Mouse (Mus musculus) liver, embryonic 14.5 days (tissue): ENCODE results near the gene Etv2. TPM values are rescaled to one million over a fixed set of nuclear protein-coding genes. Genes with fewer than 3 reads are reported as not detected.

Source experiments
- ATAC-seq: fragments of 200-750 bp; cut with Nextera tagmentation; 2 replicates; pipeline ENCODE4 v1.8.0; 2017; ENCODE audit warnings: moderate number of reproducible peaks, mild to moderate bottlenecking, moderate library complexity; ENCODE audit not compliant: insufficient read depth
- DNase-seq, 3 experiments: peaks; one replicate each; pipeline ENCODE4 v3.0.0-alpha.2; 2012 to 2013; ENCODE audit warnings: low read depth in 3 of 3, low spot score in 3 of 3
- H3K27ac ChIP-seq: fragments of 300-500 bp; sonication (generic); 2 replicates; pipeline ENCODE4 v1.5.1; 2014; ENCODE audit warnings: moderate library complexity, mild to moderate bottlenecking, control low read depth, inconsistent platforms
- H3K27me3 ChIP-seq: fragments of 300-500 bp; sonication (generic); 2 replicates; pipeline ENCODE4 v1.6.1; 2014; ENCODE audit warnings: mild to moderate bottlenecking, low read length, moderate library complexity; ENCODE audit not compliant: control insufficient read depth, insufficient read depth
- H3K36me3 ChIP-seq: fragments of 300-500 bp; sonication (generic); replicated peaks from 2 replicates; pipeline ENCODE4 v1.6.1; 2014; ENCODE audit warnings: low read depth; ENCODE audit not compliant: control insufficient read depth, insufficient read depth
- H3K4me1 ChIP-seq, 2 experiments: fragments of 200-500 bp in 1 of 2; fragments of 300-500 bp in 1 of 2; sonication (generic) in 1 of 2; replicated peaks; 2 replicates each; pipeline ENCODE4 v1.6.1; 2012 to 2014; ENCODE audit warnings: antibody characterized with exemption in 1 of 2, inconsistent platforms in 1 of 2, low read length in 1 of 2; ENCODE audit not compliant: control insufficient read depth in 2 of 2, insufficient read depth in 2 of 2
- H3K4me2 ChIP-seq: fragments of 300-500 bp; sonication (generic); 2 replicates; pipeline ENCODE4 v1.6.1; 2014; ENCODE audit warnings: low read depth, mild to moderate bottlenecking, control low read depth, moderate library complexity
- H3K4me3 ChIP-seq, 2 experiments: fragments of 200-500 bp in 1 of 2; fragments of 300-500 bp in 1 of 2; sonication (generic) in 1 of 2; 2 replicates each; pipeline ENCODE4 v1.5.1; 2012 to 2014; ENCODE audit warnings: low read depth in 2 of 2, low read length in 2 of 2, mild to moderate bottlenecking in 2 of 2, control low read depth in 1 of 2, inconsistent platforms in 1 of 2, moderate library complexity in 1 of 2; ENCODE audit not compliant: insufficient read depth in 1 of 2
- H3K9ac ChIP-seq: fragments of 300-500 bp; sonication (generic); replicated peaks from 2 replicates; pipeline ENCODE4 v1.6.1; 2014; ENCODE audit warnings: mild to moderate bottlenecking, control low read depth, moderate library complexity
- H3K9me3 ChIP-seq: fragments of 300-500 bp; sonication (generic); 2 replicates; pipeline ENCODE4 v1.6.1; 2016; ENCODE audit warnings: low read length, mixed read lengths; ENCODE audit not compliant: control insufficient read depth
- CTCF ChIP-seq: IDR thresholded peaks from 2 replicates; pipeline ENCODE4 v1.5.1; 2016; ENCODE audit warnings: antibody characterized with exemption, low read depth, control low read depth
- EP300 ChIP-seq: IDR thresholded peaks from 2 replicates; pipeline ENCODE4 v1.6.1; 2016; ENCODE audit warnings: antibody characterized with exemption, low read depth
- WGBS: fragments of 180-500 bp; shearing (Covaris S2); extraction: QIAGEN DNeasy Blood & Tissue Kit; methylation state at CpG from one replicate; pipeline ENCODE4 v1.1.7; 2014; ENCODE audit not compliant: insufficient replicate concordance; 5-methylcytosine and 5-hydroxymethylcytosine counted together
- polyA plus RNA-seq, 2 experiments: library from polyadenylated mRNA; depleted of rRNA in 1 of 2; stranded (reverse) in 1 of 2; unstranded in 1 of 2; fragments of >200 nt; fragmentation: Nextera tagmentation in 1 of 2; extraction: Ambion mirVana in 1 of 2; gene quantifications; 2 replicates each; pipeline versions ENCODE4 v1.2.1 to v1.2.3; 2012 to 2014

The Etv2 gene
- polyA plus RNA-seq, 2 experiments = not detected

DNA sequence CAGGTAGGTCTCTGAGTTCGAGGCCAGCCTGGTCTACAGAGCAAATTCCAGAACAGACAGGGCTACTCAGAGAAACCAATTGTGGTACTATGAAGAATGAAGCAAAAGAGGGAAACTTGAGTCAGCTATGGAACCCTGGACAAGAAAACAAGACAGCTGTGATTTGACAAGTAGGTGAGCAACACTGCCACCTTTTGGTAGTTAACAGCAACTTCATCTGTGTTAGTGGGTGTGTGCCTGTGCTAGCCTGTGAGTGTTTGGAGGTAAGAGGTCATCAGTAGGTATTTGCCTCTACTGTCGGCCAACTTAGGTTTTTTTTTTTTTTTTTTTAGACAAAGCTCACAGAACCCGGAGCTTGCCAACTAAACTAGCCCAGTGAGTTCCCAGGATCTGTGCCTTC is 33.6 kb upstream of the Etv2 start:
- Histone ChIP-seq H3K27ac (no peak overlapping the region), H3K9ac (no peak overlapping the region), H3K27me3 (no peaks in the 10 kb centered on the region), H3K4me2 (no peak overlapping the region), H3K36me3 (no peaks in the 10 kb centered on the region), H3K4me3 (no peak overlapping the region), H3K4me1 (peaks cover 4 to 6% of the 10 kb centered on the region in 2 experiments; a peak in 2 of 4 replicates), H3K9me3 (no peaks in the 10 kb centered on the region)
- peak; percentile 73 for TF ChIP-seq CTCF
- TF ChIP-seq EP300 = no peak
- ATAC-seq (no peak), DNase-seq (peak in 2 of 3 experiments; percentile 38 to 41)
- WGBS = 23% methylated on average over 3 of the region's 3 CpGs

DNA sequence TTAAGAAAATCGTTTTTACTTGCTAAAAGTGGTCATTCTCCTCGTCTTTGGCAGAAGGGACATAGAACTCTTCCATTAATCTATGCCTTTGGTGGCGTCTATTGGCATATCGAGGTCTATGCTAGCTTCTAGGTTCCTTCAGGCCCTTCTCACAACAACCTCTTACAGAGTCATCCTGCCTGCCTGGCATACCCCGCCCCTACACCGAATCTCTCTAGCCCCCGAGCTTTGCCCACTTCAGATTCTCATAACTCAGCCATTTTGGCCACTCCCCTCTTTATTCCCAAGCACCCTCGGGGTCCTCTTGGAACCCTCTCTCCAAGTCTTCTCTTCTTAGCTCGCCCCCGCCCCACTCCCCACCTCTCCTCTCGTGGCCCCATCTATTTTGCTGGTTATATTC is 29.7 kb upstream of the Etv2 start:
- WGBS = 7% methylated on average over 11 of the region's 11 CpGs
- DNase-seq (no peak), ATAC-seq (0 out of 2 replicates have a peak, but pooled peaks have one; percentile 22)
- Histone ChIP-seq H3K9me3 (no peaks in the 10 kb centered on the region), H3K4me2 (peak overlapping the region; percentile 94), H3K27me3 (no peaks in the 10 kb centered on the region), H3K4me3 (peak overlapping the region; percentile 73 to 92), H3K36me3 (peaks cover 13% of the 10 kb centered on the region), H3K9ac (peak overlapping the region; percentile 84), H3K27ac (no peak overlapping the region), H3K4me1 (peaks cover 4 to 6% of the 10 kb centered on the region in 2 experiments; a peak in 2 of 4 replicates)
- TF ChIP-seq CTCF = no peak

GRCm38 (mm10) chr7:30664529-30665200 is 29.0 kb upstream of the Etv2 start, which contains the start of gene Haus5:
Haus5 (minus strand) TSS chr7:30664994.
- Histone ChIP-seq H3K9ac (peak within 1 kb of the TSS; percentile 84), H3K36me3 (peaks cover 15% of the 10 kb centered on the region), H3K4me1 (peaks cover 4 to 6% of the 10 kb centered on the region in 2 experiments; a peak in 2 of 4 replicates), H3K9me3 (no peaks in the 10 kb centered on the region), H3K4me2 (peak within 1 kb of the TSS; percentile 94), H3K27ac (peak within 1 kb of the TSS; percentile 27), H3K27me3 (no peaks in the 10 kb centered on the region), H3K4me3 (peak within 1 kb of the TSS; percentile 73 to 92)
- TF ChIP-seq CTCF (no peak), EP300 (no peak)
- under 1% methylated on average over 34 of the region's 34 CpGs for whole genome bisulfite sequencing
- ATAC-seq (peak; percentile 91), DNase-seq (peak; percentile 90 to 92 (median 91))

GRCm38 (mm10) chr7:30649591-30650540 is 14.2 kb upstream of the Etv2 start, which contains the start of gene Rbm42:
Rbm42 (minus strand) TSS chr7:30650317.
- Histone ChIP-seq H3K4me2 (peak within 1 kb of the TSS; percentile 73), H3K4me3 (peak within 1 kb of the TSS; percentile 85 to 91), H3K9ac (peak within 1 kb of the TSS; percentile 93), H3K36me3 (peaks cover 37% of the 10 kb centered on the region), H3K4me1 (peaks cover 2 to 6% of the 10 kb centered on the region in 2 experiments; a peak in 3 of 4 replicates), H3K27me3 (no peaks in the 10 kb centered on the region), H3K27ac (peak within 1 kb of the TSS; percentile 59), H3K9me3 (no peaks in the 10 kb centered on the region)
- ATAC-seq (peak; percentile 99), DNase-seq (peak; percentile 99 to 100 (median 99))
- WGBS = 1% methylated on average over 59 of the region's 59 CpGs
- TF ChIP-seq CTCF (no peak), EP300 (no peak)
